Mouse (Mus musculus) brain, embryonic 14.5 days (tissue): ENCODE results near the gene Pnrc1. TPM values are rescaled to one million over a fixed set of nuclear protein-coding genes. Genes with fewer than 3 reads are reported as not detected.
A peak's percentile ranks its signal among the peaks of the same experiment; 100 is the strongest.
"Not testable (repeated sequence)": the region's sequence is repeated elsewhere in the genome, so short reads cannot be mapped to it uniquely, and the experiment has no call there.

ENCODE experiments used
- DNase-seq: peaks from one replicate; pipeline ENCODE4 v3.0.0-alpha.2; 2011; ENCODE audit warnings: low read depth
- CTCF ChIP-seq: fragments of 200-500 bp; IDR thresholded peaks from 2 replicates; pipeline ENCODE4 v1.5.1; 2012; ENCODE audit warnings: inconsistent platforms, mild to moderate bottlenecking, moderate library complexity, borderline replicate concordance; ENCODE audit not compliant: insufficient read depth, insufficient read length; ENCODE audit errors: extremely low read depth
- POLR2A ChIP-seq: fragments of 200-500 bp; IDR thresholded peaks from 2 replicates; pipeline ENCODE4 v1.6.1; 2012; ENCODE audit warnings: mild to moderate bottlenecking, inconsistent platforms, borderline replicate concordance; ENCODE audit not compliant: poor library complexity, insufficient read depth, insufficient read length, severe bottlenecking; ENCODE audit errors: extremely low read depth
- polyA plus RNA-seq: library from polyadenylated mRNA; depleted of rRNA; stranded (reverse); fragments of >200 nt; gene quantifications from 2 replicates; pipeline ENCODE4 v1.2.3, GENCODE M21; 2012; rRNA removed

The Pnrc1 gene
- polyA plus RNA-seq, result 54.0 and 61.3 TPM in 2 replicates

DNA sequence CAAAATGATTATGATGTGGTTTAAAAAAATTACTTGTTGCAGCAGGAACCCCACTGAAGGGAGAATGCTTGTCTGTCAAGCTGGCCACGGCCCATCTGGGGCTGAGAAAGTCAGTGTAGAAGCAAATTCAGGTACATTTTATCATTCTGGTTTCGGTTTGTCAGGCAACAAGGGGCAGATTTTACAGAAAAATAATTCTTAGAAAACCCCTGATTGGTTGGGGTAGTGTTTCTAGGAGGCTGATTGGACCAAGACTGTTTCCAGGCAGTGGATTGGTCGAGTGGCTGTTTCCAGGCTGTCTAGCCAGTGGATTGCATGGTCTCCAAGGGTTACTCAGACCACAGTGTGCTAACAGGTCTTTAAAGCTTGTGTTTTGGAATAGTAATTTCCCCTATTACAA lies at the start of gene Pnrc1:
Gene Pnrc1, minus strand, starts transcription at position 162 of the 400 bp plus-strand sequence.
- DNase-seq, result peak; percentile 35
- TF ChIP-seq POLR2A, result no peak
- TF ChIP-seq CTCF, result no peak

DNA sequence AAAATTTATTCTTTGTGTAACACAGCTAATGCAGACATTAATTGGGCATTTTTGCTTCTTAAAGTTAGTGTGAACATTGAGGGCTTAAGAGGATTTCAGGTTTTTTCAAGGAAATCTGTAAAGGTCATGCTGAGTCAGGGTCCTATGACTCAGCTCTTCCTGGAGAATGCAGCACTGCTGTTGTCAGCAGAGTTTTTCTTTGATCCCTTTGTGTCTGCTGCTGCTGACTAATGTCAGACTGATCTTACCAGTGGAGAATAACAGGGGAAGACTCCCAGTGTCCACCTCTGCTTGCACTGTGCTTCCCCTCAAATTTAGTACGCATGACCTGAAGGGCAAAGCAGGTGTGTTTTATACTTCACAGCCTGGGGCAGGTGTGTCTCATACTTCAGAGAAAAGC lies 48.0 kb upstream of the Pnrc1 start:
- no peak for TF ChIP-seq CTCF
- TF ChIP-seq POLR2A, result no peak
- peak; percentile 5 for DNase-seq

DNA sequence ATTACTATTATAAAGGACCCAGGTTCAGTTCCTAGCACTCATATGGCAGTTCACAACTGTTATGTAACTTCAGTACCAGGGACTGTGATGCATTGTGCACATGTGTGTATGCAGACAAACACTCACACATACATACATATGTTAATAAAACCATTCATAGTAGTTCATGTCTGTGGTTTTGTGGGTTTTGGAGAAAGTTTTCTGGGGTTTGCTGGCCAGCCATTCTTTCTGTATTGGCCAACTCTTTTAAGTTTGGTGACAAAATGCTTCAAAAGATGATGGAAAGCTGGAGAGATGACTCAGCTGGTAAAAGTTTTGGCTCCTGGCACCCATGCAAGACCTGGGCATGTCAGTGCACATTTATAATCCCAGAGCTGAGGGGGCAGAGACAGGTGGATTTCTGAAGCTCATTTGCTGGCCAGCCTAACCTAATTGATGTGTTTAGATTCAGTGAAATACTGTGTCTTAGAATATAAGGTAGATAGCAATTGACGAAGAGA lies 43.0 kb upstream of the Pnrc1 start:
- TF ChIP-seq POLR2A (no peak), CTCF (no peak)
- DNase-seq, result no peak

DNA sequence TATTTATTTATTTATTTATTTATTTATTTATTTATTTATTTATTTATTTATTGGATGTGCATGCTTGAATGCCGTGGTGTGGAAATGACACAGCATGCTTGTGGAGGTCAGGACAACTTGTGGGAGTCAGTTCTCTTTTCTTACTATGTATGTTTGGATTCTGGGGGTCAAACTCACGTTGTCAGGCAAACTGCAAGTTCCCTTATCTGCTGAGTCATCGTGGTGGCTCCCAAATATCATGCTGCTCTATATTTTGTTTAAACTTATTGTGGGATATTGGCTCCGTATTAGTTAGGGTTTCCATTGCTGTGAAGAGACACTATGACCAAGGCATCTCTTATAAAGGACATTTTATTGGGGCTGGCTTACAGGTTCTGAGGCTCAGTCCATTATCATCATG lies 41.2 kb upstream of the Pnrc1 start:
- TF ChIP-seq POLR2A (no peak), CTCF (no peak)
- DNase-seq, result no peak

DNA sequence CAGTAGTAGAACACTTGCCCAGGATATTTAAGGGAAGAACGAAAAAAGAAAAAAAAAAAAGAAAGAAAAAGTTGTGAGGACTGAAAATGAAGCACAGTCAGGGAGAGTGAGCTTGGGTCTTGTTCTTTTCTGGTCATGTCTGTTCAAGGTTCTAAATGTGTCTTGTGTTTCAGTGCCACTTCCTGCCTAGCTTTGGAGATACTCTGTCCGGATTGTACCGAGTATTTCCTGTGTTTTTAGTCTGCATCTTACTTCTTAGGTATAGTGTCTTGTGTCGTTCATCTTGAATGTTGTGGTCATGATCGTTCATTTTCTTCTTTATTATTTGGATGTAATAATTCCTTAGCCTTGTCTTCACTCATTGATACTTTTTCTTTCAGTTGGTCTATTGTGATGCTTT lies 25.9 kb upstream of the Pnrc1 start:
- TF ChIP-seq POLR2A (no peak), CTCF (no peak)
- DNase-seq, result no peak

DNA sequence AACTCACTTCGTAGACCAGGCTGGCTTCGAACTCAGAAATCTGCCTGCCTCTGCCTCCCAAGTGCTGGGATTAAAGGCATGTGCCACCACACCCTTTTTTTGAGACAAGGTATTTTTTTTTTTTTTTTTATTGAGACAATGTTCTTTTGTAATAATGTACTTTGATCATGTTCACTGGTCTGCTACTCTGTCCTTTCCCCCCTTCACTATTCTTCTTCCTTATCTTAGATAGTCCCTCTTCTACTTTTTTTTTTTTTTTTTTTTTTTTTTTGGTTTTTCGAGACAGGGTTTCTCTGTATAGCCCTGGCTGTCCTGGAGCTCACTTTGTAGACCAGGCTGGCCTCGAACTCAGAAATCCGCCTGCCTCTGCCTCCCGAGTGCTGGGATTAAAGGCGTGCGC lies 24.2 kb upstream of the Pnrc1 start:
- DNase-seq, result not testable (repeated sequence)

DNA sequence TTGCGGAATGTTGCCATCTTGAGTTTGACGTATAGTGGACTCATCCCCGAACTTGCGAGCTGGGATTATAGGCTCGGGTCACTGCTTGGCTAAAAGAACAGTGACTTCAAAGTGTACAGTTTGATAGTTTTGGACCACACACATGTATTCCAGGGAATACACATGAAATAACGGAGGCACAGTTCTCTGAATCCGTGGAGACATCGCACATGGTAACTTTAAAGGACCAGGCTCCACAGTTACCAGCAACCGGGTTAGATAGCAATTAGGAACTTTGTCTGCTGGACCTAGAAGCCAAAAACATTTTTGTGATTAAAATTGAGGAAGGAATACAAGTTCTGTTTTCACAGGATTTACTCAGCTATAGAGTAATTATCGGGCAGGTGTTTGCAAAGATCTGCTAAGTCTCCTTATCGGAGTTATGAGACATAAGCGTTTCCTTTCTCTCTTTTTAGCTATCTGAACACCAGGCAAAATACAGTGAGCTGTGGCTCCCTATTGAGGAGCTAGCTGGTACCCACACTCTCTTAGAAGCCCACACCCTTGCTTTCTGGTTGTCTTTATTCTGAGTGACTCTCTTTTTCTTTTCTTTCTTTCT lies 21.0 kb upstream of the Pnrc1 start:
- DNase-seq, result no peak
- TF ChIP-seq CTCF, result no peak
- TF ChIP-seq POLR2A, result no peak

DNA sequence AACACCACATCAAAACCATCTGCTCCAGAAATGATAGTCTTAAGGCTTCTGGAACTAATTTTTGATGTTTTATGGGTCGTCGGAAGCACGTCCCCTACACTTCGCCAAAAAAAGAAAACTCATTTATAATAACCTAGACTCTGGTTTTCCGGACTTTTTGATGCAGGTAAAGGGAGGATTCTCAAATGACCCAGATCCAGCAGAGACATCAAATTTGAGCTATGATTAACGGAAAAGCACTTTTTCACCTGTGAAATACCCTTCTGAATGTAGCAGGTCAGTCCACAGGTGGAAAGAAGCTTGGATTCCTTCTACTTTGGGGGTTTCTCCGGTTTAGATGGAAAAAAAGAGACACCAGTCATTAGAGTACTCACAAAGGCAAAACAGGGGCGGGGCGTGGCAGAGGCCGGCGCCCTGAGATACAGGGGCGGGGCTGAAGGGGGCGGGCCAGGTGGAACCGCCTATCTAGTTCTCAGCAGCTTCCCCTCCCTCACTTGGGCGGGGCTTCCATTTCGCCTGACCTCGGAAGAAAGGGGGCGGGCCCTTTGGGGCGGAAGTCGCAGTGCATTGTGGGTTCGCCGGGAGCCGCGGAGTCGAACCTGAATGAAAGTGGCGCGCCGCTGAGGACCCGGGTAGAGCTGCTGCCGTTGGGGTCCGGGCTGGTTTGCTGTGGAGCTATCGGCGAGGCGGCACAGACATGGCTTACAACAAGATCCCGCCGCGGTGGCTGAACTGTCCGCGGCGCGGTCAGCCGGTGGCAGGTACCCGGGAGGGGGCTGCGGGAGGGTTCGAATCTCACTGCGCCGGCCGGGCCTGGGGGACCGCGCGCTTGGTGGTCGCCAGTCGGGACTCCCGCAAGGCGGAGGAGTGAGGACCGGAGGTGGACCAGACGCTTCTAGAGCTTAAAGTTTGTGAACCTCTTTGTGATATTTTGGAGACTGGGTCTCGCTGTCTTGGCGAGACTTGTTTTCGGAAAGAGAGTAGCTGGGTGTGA lies 20.1 kb upstream of the Pnrc1 start, which contains the start of gene Rngtt:
Gene Rngtt, plus strand, starts transcription at position 548 of the 994 bp plus-strand sequence.
- peak; percentile 99 for DNase-seq
- TF ChIP-seq POLR2A (no peak), CTCF (no peak)

DNA sequence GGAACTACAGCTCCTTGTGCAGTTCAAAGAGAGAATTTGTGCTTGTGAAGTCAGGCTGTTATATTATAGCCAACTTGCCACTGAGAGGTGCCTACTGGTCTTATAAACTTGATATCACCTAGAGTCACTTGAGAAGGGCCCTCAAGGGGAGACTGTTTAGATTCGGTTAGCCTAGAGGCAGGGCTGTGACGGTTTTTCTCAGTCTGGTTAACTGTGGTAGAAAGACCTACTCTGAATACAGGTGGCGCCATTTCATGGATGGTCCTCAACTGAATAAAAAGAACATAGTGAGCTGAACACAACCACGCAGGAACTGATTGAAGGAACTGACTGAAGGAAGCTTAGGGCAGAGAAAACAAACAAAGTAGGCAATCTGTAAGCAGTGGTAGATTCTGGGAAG lies 17.2 kb upstream of the Pnrc1 start:
- no peak for TF ChIP-seq POLR2A
- no peak for TF ChIP-seq CTCF

DNA sequence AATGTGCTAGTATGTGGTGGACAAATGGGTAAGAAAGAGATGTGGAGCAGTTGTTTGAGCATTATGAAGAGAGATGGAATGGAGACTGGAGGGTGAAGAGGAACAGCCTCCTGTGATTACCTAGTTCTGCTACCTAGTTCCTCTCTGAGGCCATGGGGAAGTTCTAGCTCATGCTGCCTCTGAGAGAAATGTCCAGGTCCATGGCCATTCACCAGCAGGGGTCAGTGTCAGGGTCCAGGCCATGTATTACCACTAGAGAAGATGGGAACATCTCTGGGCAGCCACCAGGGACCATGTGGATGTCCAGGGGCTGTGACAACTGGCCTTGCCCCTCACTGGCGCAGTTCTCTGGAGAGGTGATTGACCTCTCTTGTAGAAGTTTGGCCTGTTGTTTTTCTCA lies 13.1 kb upstream of the Pnrc1 start:
- DNase-seq, result no peak
- TF ChIP-seq CTCF, result no peak
- no peak for TF ChIP-seq POLR2A

More for the DNA sequence above, 17.2 kb upstream of the Pnrc1 start:
- DNase-seq, result no peak

DNA sequence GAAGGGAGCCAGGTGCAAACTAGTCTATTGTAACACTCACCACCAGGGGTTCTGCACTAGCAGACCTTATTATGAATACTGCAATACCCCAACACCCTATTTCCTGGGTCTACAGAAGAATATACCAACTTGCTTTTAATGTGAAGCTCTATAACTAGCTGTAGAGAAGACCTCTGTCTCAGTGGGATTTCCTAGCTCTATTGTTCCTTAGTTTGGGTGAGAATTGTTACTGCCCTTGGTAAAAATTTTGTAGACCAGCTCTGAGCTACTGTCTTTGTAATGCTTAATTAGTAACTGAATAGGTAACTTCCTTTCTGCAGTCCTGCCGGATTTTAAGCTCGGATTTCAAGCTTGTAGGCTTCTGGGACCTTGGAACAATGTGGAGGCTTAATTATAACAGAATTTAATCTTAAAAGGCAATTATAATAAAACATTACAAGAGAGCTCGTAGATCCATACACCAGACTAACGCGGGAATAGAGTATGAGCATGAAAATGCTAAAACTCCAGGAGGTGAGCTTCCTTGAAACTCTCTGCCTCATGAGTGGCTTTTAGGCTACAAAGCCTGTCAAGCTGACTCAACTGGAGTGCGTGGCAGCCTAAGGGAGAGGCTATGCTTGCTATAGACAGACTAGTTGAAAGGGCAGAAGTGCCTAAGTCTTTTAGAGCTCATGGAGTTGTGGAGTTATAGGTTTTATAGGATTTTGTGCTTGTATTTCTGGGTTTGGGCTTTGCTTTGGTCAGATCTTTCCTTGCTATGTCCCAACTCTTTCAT lies 11.1 kb upstream of the Pnrc1 start:
- not testable (repeated sequence) for DNase-seq
